Mouse (Mus musculus): ENCODE data around the gene 1810049J17Rik. TPM values are rescaled to one million over a fixed set of nuclear protein-coding genes. Genes with fewer than 3 reads are reported as not detected.

The 1810049J17Rik gene
- total RNA-seq, 4 experiments from 2014 or later: 0.65 TPM; not detected in 3

GRCm38 (mm10) chr15:12310676-12311075 is 11.0 kb downstream of the 1810049J17Rik start:
- no peak for DNase-seq (ENCODE audit: low spot score)

DNA sequence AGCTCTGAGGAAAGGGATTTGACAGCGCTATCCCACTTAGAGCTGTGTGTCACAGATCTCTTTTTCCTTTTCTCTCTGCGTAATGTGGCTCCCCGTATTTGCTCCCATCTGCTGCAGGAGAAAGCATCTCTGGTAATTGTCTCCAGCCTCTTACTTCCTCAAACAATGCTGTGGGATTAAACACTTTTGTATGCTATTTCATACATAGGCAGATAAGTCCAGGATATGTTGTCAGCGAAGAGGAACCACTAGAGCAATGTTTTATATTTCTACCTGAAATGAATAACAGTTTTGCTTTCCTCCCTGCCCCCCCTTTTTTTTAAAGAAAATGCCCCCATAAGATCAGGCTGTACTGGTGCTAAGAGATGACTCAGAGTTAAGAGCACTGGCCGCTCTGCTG is 13.2 kb downstream of the 1810049J17Rik start:
- no peak for DNase-seq (ENCODE audit: low spot score)

- no peak for DNase-seq (ENCODE audit: low spot score)
These were observed 14.6 kb downstream of the 1810049J17Rik start for GRCm38 (mm10) chr15:12307114-12307513.

DNA sequence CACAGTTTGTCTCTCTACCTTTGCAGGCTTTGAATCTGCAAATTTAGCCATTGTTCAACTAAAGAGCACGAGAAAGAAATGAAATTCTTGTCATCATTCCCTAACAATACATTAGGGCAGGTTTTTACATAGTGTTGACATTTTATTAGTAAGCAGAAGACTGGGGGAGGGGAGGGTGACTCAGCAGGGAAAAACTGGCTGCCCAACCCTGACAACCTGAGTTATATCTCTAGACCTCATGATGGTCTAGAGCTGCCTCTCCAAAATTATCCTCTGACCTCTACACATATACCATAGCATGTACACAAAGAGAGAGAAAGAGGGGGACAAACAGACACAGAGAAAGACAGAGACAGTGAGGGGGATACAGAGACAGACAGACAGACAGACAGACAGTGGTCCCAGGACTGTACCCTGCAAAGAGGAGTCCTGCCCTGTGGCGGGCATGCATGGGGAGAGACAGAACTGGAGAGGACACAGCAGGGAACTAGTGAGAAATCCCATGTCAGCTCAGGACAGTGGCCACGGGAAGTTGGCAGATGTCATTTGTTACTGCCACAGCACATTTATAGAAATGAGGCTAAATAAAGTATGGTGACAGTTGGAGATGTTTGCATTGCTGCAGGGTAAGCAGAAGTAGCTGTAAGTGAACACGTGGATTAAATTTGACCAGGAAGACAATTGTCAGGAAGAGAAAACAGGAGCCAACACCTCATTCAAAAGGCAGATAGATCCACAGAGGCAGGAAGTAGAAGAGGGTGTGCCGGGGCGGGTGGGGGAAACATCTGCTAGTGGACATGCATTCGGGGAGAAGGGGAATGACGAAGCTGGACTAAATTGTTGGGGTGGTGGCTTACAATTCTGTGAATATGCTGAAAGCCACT is 15.3 kb downstream of the 1810049J17Rik start:
- DNase-seq (ENCODE audit: low spot score): no peak

DNA sequence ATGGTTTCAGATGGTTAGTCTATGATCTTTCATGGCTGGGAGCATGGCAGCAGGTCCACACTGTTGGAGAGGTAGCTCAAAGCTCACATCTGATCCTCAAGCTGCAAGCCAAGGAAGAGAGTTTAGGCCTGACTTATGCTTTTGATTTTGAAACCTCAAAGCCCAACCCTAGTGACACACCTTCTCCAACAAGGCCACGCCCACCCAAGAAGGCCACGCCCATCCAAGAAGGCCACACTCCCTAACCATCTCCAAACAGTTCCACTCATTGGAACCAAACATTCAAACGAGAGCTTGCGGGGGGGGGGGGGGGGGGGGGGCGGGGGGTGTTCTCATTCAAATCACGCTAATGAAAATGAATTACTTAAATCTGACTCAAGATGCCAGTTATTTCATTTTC is 19.9 kb downstream of the 1810049J17Rik start:
- no peak for DNase-seq (ENCODE audit: low spot score)

- DNase-seq (ENCODE audit: low spot score): no peak
These were observed 23.4 kb downstream of the 1810049J17Rik start for GRCm38 (mm10) chr15:12298231-12298737.

DNA sequence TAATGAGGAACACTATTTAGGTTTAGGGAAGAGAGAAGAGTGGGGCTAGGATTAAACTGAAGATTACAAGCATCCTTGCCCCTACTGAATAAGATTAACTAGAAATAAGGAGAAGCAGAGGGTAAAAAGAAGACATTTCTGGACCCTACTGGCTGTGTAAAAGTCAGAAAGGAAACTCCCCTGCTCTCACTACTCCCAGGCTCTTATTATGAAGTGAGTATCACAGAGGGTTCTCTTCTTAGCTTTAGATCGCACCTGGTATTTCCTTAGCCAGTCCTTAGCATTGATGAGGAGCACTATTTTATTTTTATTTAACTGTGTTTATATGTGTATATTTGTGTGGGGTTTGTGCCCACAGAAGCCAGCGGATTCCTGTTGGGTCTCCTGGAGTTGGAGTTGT is 25.5 kb downstream of the 1810049J17Rik start:
- DNase-seq (ENCODE audit: low spot score): no peak

GRCm38 (mm10) chr15:12291757-12292156 is 29.9 kb downstream of the 1810049J17Rik start:
- no peak for DNase-seq (ENCODE audit: low spot score)

GRCm38 (mm10) chr15:12290330-12290729 is 31.4 kb downstream of the 1810049J17Rik start:
- DNase-seq (ENCODE audit: low spot score): no peak

- no peak for DNase-seq (ENCODE audit: low spot score)
These were observed 36.2 kb downstream of the 1810049J17Rik start for GRCm38 (mm10) chr15:12285535-12285809.

DNA sequence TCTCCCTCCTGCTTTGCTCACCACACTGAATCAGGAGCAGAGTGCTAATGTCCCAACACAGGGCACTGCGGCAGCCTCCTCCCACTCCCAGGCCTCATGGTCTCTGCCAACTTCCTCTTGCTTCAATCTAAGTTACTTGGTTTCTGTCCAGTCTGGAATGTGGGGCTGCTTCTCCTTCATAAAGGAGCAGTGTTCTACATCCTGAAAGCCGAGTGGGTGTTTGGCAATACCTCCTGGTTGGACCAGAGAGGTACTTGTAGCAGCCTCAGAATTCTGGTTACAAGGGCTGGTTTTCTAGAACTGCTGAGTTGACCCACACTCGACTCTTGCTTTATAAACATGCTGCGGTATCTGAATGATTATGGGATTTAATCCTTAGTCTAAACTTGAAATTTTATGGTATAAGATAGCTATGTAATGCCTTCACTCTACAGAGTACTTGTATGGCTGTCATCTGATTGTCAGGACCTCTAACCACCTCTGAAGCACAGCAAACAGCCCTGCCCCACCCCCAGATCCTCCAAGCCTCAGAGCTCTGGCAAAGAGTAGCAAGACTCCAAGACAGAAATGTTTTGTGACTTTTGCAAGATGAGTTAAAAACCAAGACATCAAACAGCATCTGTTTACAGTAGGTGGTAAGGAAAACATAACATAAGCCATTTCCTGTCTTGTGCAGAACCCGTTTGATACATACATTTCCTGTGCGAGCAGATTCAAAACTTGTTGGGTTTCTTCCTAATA is 36.7 kb downstream of the 1810049J17Rik start:
- DNase-seq (ENCODE audit: low spot score): no peak

GRCm38 (mm10) chr15:12279816-12280215 is 41.9 kb downstream of the 1810049J17Rik start:
- no peak for DNase-seq (ENCODE audit: low spot score)

- no peak for DNase-seq (ENCODE audit: low spot score)
These were observed 46.5 kb downstream of the 1810049J17Rik start for GRCm38 (mm10) chr15:12275091-12275623.

GRCm38 (mm10) chr15:12274053-12274769 is 47.5 kb downstream of the 1810049J17Rik start:
- no peak for DNase-seq (ENCODE audit: low spot score)

GRCm38 (mm10) chr15:12273325-12274052 is 48.2 kb downstream of the 1810049J17Rik start:
- no peak for DNase-seq (ENCODE audit: low spot score)

Other genes with a start within 250 kb of the 1810049J17Rik start
- gene Zfr, start 204.1 kb downstream of the 1810049J17Rik start, total RNA-seq (2022): 10 to 100 TPM; 74.9 to 84.2 (median 79.7) TPM
- gene Mtmr12, start 116.9 kb downstream of the 1810049J17Rik start, total RNA-seq (2022): 10 to 100 TPM in 2 of 4 experiments, 1 to 10 TPM in 2; 6.8 to 11.1 (median 9.0) TPM
- 10 to 100 TPM; 64.8 to 73.0 (median 72.5) TPM for gene Golph3, start 449 bp downstream of the 1810049J17Rik start, total RNA-seq (2022)

Measured in heart, adult 8-10 months (tissue).